Comparison of ENCODE assay signal across 13 mouse cellular contexts in genomic region chr14:122376482-122377143, GRCm38 (mm10).
DNase-seq lines count a peak whose midpoint lies in the region; ATAC-seq lines count a peak whose summit lies in the region.
"Had no signal": no experiment of that assay in that cellular context is flagged by ENCODE, and none has a peak within 500 bp of the region (broad histone marks: within the 10 kb centered on the region; RNA-seq: fewer than 3 reads in every experiment).

No protein-coding gene starts in this region.

- no peaks in the 10 kb centered on the region for H3K9me3 ChIP-seq in heart, embryonic 10.5 days
- H3K9me3 ChIP-seq in hindbrain, embryonic 11.5 days (ENCODE audit: control insufficient read depth, low read length) = no peaks in the 10 kb centered on the region
- no peaks in the 10 kb centered on the region for H3K9me3 ChIP-seq in midbrain, embryonic 14.5 days (ENCODE audit: control insufficient read depth, low read length)
- H3K9me3 ChIP-seq: liver, embryonic 15.5 days; megakaryocyte, embryonic 14.5 days had no signal

- peak; percentile 54; the same call in 1 of the 2 replicates for ATAC-seq in common myeloid progenitor, adult 5-6 weeks (replicated peaks; ENCODE audit: low read depth, poor library complexity, severe bottlenecking)
- no peak for ATAC-seq in hindbrain, embryonic 11.5 days (ENCODE audit: low FRiP score)
- ATAC-seq in midbrain, embryonic 14.5 days (ENCODE audit: low FRiP score, low TSS enrichment) = no peak

- H3K9ac ChIP-seq in hindbrain, embryonic 11.5 days (ENCODE audit: low read depth, low read length) = no peak overlapping the region
- H3K9ac ChIP-seq in midbrain, embryonic 14.5 days (replicated peaks; ENCODE audit: low read length) = no peak overlapping the region; the same call in 1 of the 2 replicates
- H3K9ac ChIP-seq: liver, embryonic 15.5 days had no signal

- WGBS in heart, embryonic 10.5 days = 71% methylated on average over 9 of the region's 9 CpGs
- 60% methylated on average over 9 of the region's 9 CpGs for WGBS in hindbrain, embryonic 11.5 days
- 44% methylated on average over 9 of the region's 9 CpGs for WGBS in midbrain, embryonic 14.5 days

- H3K4me1 ChIP-seq in heart, embryonic 10.5 days = peaks cover 10% of the 10 kb centered on the region
- H3K4me1 ChIP-seq in hindbrain, embryonic 11.5 days (replicated peaks; ENCODE audit: control insufficient read depth, insufficient read depth, low read length) = peaks cover 4% of the 10 kb centered on the region; the same call in 1 of the 2 replicates
- no peaks in the 10 kb centered on the region for H3K4me1 ChIP-seq in midbrain, embryonic 14.5 days (ENCODE audit: control insufficient read depth, insufficient read depth, low read length)
- H3K4me1 ChIP-seq: liver, embryonic 15.5 days; megakaryocyte, embryonic 14.5 days had no signal

- 0 out of 2 replicates have a peak overlapping the region, but pooled peaks have one; percentile 12 for H3K4me2 ChIP-seq in hindbrain, embryonic 11.5 days (replicated peaks; ENCODE audit: low read depth, low read length)
- H3K4me2 ChIP-seq in midbrain, embryonic 14.5 days (ENCODE audit: low read length) = peak overlapping the region; percentile 32
- H3K4me2 ChIP-seq: heart, embryonic 11.5 days; liver, embryonic 15.5 days had no signal

- H3K36me3 ChIP-seq in heart, embryonic 10.5 days = no peaks in the 10 kb centered on the region
- H3K36me3 ChIP-seq in hindbrain, embryonic 11.5 days (ENCODE audit: control insufficient read depth, insufficient read depth, low read length) = no peaks in the 10 kb centered on the region
- H3K36me3 ChIP-seq in midbrain, embryonic 14.5 days (ENCODE audit: control insufficient read depth, insufficient read depth, low read length) = no peaks in the 10 kb centered on the region
- H3K36me3 ChIP-seq: liver, embryonic 15.5 days had no signal

- peak; percentile 31 for DNase-seq in heart, embryonic 10.5 days (ENCODE audit: low spot score)
- DNase-seq in heart, postnatal 14 days = no peak
- no peak for DNase-seq in hindbrain, embryonic 11.5 days (ENCODE audit: low spot score)
- DNase-seq in midbrain, embryonic 14.5 days = no peak
- no peak for DNase-seq in thymus, postnatal 0 days (ENCODE audit: low spot score)
- DNase-seq in spleen, postnatal 10 days (ENCODE audit: low spot score in 2 of 2) = no peak
- DNase-seq in Muller cell, postnatal 12 days (ENCODE audit: inconsistent ontology term) = no peak
- DNase-seq: right cerebral cortex, postnatal 25 days; thymus, postnatal 36 days had no signal

- H3K4me3 ChIP-seq in heart, embryonic 10.5 days = no peak overlapping the region
- H3K4me3 ChIP-seq in hindbrain, embryonic 11.5 days (ENCODE audit: low read depth, low read length) = no peak overlapping the region
- no peak overlapping the region for H3K4me3 ChIP-seq in midbrain, embryonic 14.5 days (replicated peaks; ENCODE audit: low read depth, low read length)
- H3K4me3 ChIP-seq: liver, embryonic 15.5 days; megakaryocyte, embryonic 14.5 days had no signal

- no peak overlapping the region for H3K27ac ChIP-seq in heart, embryonic 10.5 days
- H3K27ac ChIP-seq in hindbrain, embryonic 11.5 days (ENCODE audit: low read depth, low read length) = no peak overlapping the region
- peak overlapping the region; percentile 17 for H3K27ac ChIP-seq in midbrain, embryonic 14.5 days (replicated peaks; ENCODE audit: low read depth, low read length)
- H3K27ac ChIP-seq: liver, embryonic 15.5 days had no signal

- H3K27me3 ChIP-seq in heart, embryonic 10.5 days (ENCODE audit: insufficient read depth, poor library complexity, severe bottlenecking) = no peaks in the 10 kb centered on the region; the same call in 1 of the 2 replicates
- H3K27me3 ChIP-seq in hindbrain, embryonic 11.5 days (ENCODE audit: control insufficient read depth, insufficient read depth, low read length) = peaks cover 6% of the 10 kb centered on the region; the same call in 1 of the 2 replicates
- H3K27me3 ChIP-seq in midbrain, embryonic 14.5 days (ENCODE audit: control insufficient read depth, insufficient read depth, low read length) = peaks cover 76% of the 10 kb centered on the region
- H3K27me3 ChIP-seq: megakaryocyte, embryonic 14.5 days had no signal

- intact Hi-C loops in heart, postnatal 14 days (cut with DNase I) = no loop called here
